Mouse (Mus musculus) heart, embryonic 15.5 days (tissue): ENCODE measurements around the gene Gm42372. TPM values are rescaled to one million over a fixed set of nuclear protein-coding genes. Genes with fewer than 3 reads are reported as not detected.

Experiments used
- ATAC-seq: fragments of 200-750 bp; cut with Nextera tagmentation; replicated peaks from 2 replicates; pipeline ENCODE4 v1.8.0; 2017; ENCODE audit warnings: low read depth, moderate TSS enrichment; ENCODE audit not compliant: insufficient number of reproducible peaks, insufficient read depth, low FRiP score
- H3K27ac ChIP-seq: fragments of 300-500 bp; sonication (generic); 2 replicates; pipeline ENCODE4 v1.5.1; 2015; ENCODE audit warnings: mild to moderate bottlenecking, inconsistent platforms
- H3K27me3 ChIP-seq: fragments of 300-500 bp; sonication (generic); 2 replicates; pipeline ENCODE4 v1.6.1; 2015; ENCODE audit warnings: inconsistent platforms
- H3K36me3 ChIP-seq: fragments of 300-500 bp; sonication (generic); 2 replicates; pipeline ENCODE4 v1.6.1; 2015; ENCODE audit warnings: mild to moderate bottlenecking, inconsistent platforms
- H3K4me1 ChIP-seq: fragments of 300-500 bp; sonication (generic); replicated peaks from 2 replicates; pipeline ENCODE4 v1.6.1; 2015; ENCODE audit warnings: inconsistent platforms
- H3K4me2 ChIP-seq: fragments of 300-500 bp; sonication (generic); 2 replicates; pipeline ENCODE4 v1.6.1; 2015; ENCODE audit warnings: inconsistent platforms, mild to moderate bottlenecking, moderate library complexity
- H3K4me3 ChIP-seq: fragments of 300-500 bp; sonication (generic); 2 replicates; pipeline ENCODE4 v1.5.1; 2015; ENCODE audit warnings: mild to moderate bottlenecking, inconsistent platforms
- H3K9ac ChIP-seq: fragments of 300-500 bp; sonication (generic); 2 replicates; pipeline ENCODE4 v1.6.1; 2015; ENCODE audit warnings: mild to moderate bottlenecking, inconsistent platforms
- H3K9me3 ChIP-seq: fragments of 300-500 bp; sonication (generic); replicated peaks from 2 replicates; pipeline ENCODE4 v1.6.1; 2016; ENCODE audit warnings: inconsistent platforms
- whole genome bisulfite sequencing: fragments of 180-500 bp; shearing (Covaris S2); methylation state at CpG from one replicate; pipeline ENCODE4 v1.1.7; 2015; ENCODE audit warnings: mixed read lengths; 5-methylcytosine and 5-hydroxymethylcytosine counted together
- polyA plus RNA-seq: library from polyadenylated mRNA; unstranded; fragments of >200 nt; fragmentation: Nextera tagmentation; extraction: Ambion mirVana; gene quantifications from 2 replicates; pipeline ENCODE4 v1.2.1, GENCODE M21; 2015

The Gm42372 gene
- 0.05 and 0.23 TPM in 2 replicates for polyA plus RNA-seq

GRCm38 (mm10) chr7:16982859-16983568 is at the start of gene Gm42372:
TSS of gene Gm42372 (plus strand) at chr7:16983086.
- no peak within 1 kb of the TSS for H3K27ac ChIP-seq
- H3K4me3 ChIP-seq: no peak within 1 kb of the TSS
- no peaks in the 10 kb centered on the region for H3K36me3 ChIP-seq
- ATAC-seq: no peak
- H3K9ac ChIP-seq: no peak within 1 kb of the TSS
- no peaks in the 10 kb centered on the region for H3K9me3 ChIP-seq
- 0 out of 2 replicates have a peak within 1 kb of the TSS, but pooled peaks have one; percentile 6 for H3K4me2 ChIP-seq
- H3K4me1 ChIP-seq: peaks cover 27% of the 10 kb centered on the region
- H3K27me3 ChIP-seq: no peaks in the 10 kb centered on the region; the same call in 1 of the 2 replicates
- 34% methylated on average over 26 of the region's 26 CpGs for WGBS

- H3K36me3 ChIP-seq: no peaks in the 10 kb centered on the region
- no peaks in the 10 kb centered on the region for H3K27me3 ChIP-seq
- H3K9me3 ChIP-seq: no peaks in the 10 kb centered on the region
- H3K4me2 ChIP-seq: no peak overlapping the region
- 49% methylated on average over 4 of the region's 4 CpGs for WGBS
- no peak overlapping the region for H3K9ac ChIP-seq
- no peak overlapping the region for H3K27ac ChIP-seq
- no peak for ATAC-seq
- H3K4me3 ChIP-seq: no peak overlapping the region
- peaks cover 14% of the 10 kb centered on the region; the same call in 1 of the 2 replicates for H3K4me1 ChIP-seq
These were observed 45.6 kb upstream of the Gm42372 start for GRCm38 (mm10) chr7:16937312-16937711.

GRCm38 (mm10) chr7:16938117-16938791 is 44.6 kb upstream of the Gm42372 start:
- Histone ChIP-seq H3K4me2 (no peak overlapping the region), H3K9ac (no peak overlapping the region), H3K27ac (no peak overlapping the region), H3K36me3 (no peaks in the 10 kb centered on the region), H3K9me3 (no peaks in the 10 kb centered on the region), H3K27me3 (no peaks in the 10 kb centered on the region), H3K4me3 (no peak overlapping the region), H3K4me1 (peaks cover 14% of the 10 kb centered on the region; the same call in 1 of the 2 replicates)
- no peak for ATAC-seq
- 67% methylated on average over 17 of the region's 17 CpGs for WGBS

GRCm38 (mm10) chr7:16940292-16940691 is 42.6 kb upstream of the Gm42372 start:
- H3K4me2 ChIP-seq: no peak overlapping the region
- no peaks in the 10 kb centered on the region for H3K36me3 ChIP-seq
- H3K9me3 ChIP-seq: no peaks in the 10 kb centered on the region
- no peak overlapping the region for H3K9ac ChIP-seq
- no peak overlapping the region for H3K4me3 ChIP-seq
- peaks cover 8% of the 10 kb centered on the region for H3K27me3 ChIP-seq
- ATAC-seq: no peak
- WGBS: 26% methylated on average over 7 of the region's 7 CpGs
- H3K27ac ChIP-seq: peak overlapping the region; percentile 27
- peaks cover 28% of the 10 kb centered on the region for H3K4me1 ChIP-seq

- H3K27me3 ChIP-seq: peaks cover 30% of the 10 kb centered on the region
- no peak overlapping the region for H3K27ac ChIP-seq
- ATAC-seq: no peak
- H3K4me1 ChIP-seq: peaks cover 52% of the 10 kb centered on the region
- no peak overlapping the region for H3K4me3 ChIP-seq
- H3K36me3 ChIP-seq: no peaks in the 10 kb centered on the region
- H3K9me3 ChIP-seq: no peaks in the 10 kb centered on the region
- no peak overlapping the region for H3K4me2 ChIP-seq
- no peak overlapping the region for H3K9ac ChIP-seq
- 61% methylated on average over 4 of the region's 4 CpGs for WGBS
These were observed 40.0 kb upstream of the Gm42372 start for GRCm38 (mm10) chr7:16942861-16943260.

GRCm38 (mm10) chr7:16944061-16944807 is 38.7 kb upstream of the Gm42372 start, which contains the start of gene Pnmal2:
TSS of gene Pnmal2 (plus strand) at chr7:16944682.
- WGBS: 18% methylated on average over 36 of the region's 36 CpGs
- Histone ChIP-seq H3K4me1 (peaks cover 61% of the 10 kb centered on the region), H3K4me2 (peak within 1 kb of the TSS; percentile 95), H3K9me3 (no peaks in the 10 kb centered on the region), H3K9ac (peak within 1 kb of the TSS; percentile 75), H3K27ac (peak within 1 kb of the TSS; percentile 42; the same call in 1 of the 2 replicates), H3K27me3 (peaks cover 39% of the 10 kb centered on the region), H3K4me3 (peak within 1 kb of the TSS; percentile 69), H3K36me3 (no peaks in the 10 kb centered on the region)
- peak; percentile 83 for ATAC-seq

GRCm38 (mm10) chr7:16944808-16945315 is 38.0 kb upstream of the Gm42372 start:
- Histone ChIP-seq H3K9me3 (no peaks in the 10 kb centered on the region), H3K4me3 (peak overlapping the region; percentile 69), H3K4me2 (peak overlapping the region; percentile 95), H3K27me3 (peaks cover 45% of the 10 kb centered on the region), H3K36me3 (no peaks in the 10 kb centered on the region), H3K9ac (peak overlapping the region; percentile 75), H3K4me1 (peaks cover 62% of the 10 kb centered on the region), H3K27ac (peak overlapping the region; percentile 42; the same call in 1 of the 2 replicates)
- no peak for ATAC-seq
- WGBS: 2% methylated on average over 22 of the region's 22 CpGs

GRCm38 (mm10) chr7:16945419-16945818 is 37.5 kb upstream of the Gm42372 start:
- ATAC-seq: no peak
- Histone ChIP-seq H3K4me1 (peaks cover 60% of the 10 kb centered on the region), H3K27me3 (peaks cover 45% of the 10 kb centered on the region), H3K27ac (no peak overlapping the region), H3K36me3 (no peaks in the 10 kb centered on the region), H3K4me3 (peak overlapping the region; percentile 69), H3K9me3 (no peaks in the 10 kb centered on the region), H3K4me2 (peak overlapping the region; percentile 95), H3K9ac (peak overlapping the region; percentile 75; the same call in 1 of the 2 replicates)
- 22% methylated on average over 17 of the region's 17 CpGs for WGBS

- peaks cover 59% of the 10 kb centered on the region for H3K4me1 ChIP-seq
- H3K36me3 ChIP-seq: no peaks in the 10 kb centered on the region
- peak overlapping the region; percentile 95 for H3K4me2 ChIP-seq
- peaks cover 45% of the 10 kb centered on the region for H3K27me3 ChIP-seq
- WGBS: 5% methylated on average over 53 of the region's 53 CpGs
- H3K4me3 ChIP-seq: peak overlapping the region; percentile 50
- peak overlapping the region; percentile 59 for H3K9ac ChIP-seq
- no peak for ATAC-seq
- H3K9me3 ChIP-seq: no peaks in the 10 kb centered on the region
- H3K27ac ChIP-seq: no peak overlapping the region
These were observed 36.2 kb upstream of the Gm42372 start for GRCm38 (mm10) chr7:16946441-16947348.

- H3K4me2 ChIP-seq: peak overlapping the region; percentile 95
- 23% methylated on average over 22 of the region's 22 CpGs for WGBS
- no peaks in the 10 kb centered on the region for H3K9me3 ChIP-seq
- H3K36me3 ChIP-seq: no peaks in the 10 kb centered on the region
- H3K4me3 ChIP-seq: peak overlapping the region; percentile 50
- peaks cover 45% of the 10 kb centered on the region for H3K27me3 ChIP-seq
- H3K27ac ChIP-seq: peak overlapping the region; percentile 61; the same call in 1 of the 2 replicates
- peak overlapping the region; percentile 59 for H3K9ac ChIP-seq
- peaks cover 59% of the 10 kb centered on the region for H3K4me1 ChIP-seq
- ATAC-seq: no peak
These were observed 35.5 kb upstream of the Gm42372 start for GRCm38 (mm10) chr7:16947349-16947895.
